Mouse (Mus musculus) G1E (cell line): Measurements from ENCODE around the gene Magoh. TPM values are rescaled to one million over a fixed set of nuclear protein-coding genes. Genes with fewer than 3 reads are reported as not detected.

Experiments
- ATAC-seq: 2 replicates; pipeline ENCODE4 v1.8.0; 2016; ENCODE audit warnings: mild to moderate bottlenecking; ENCODE audit not compliant: insufficient number of reproducible peaks, poor library complexity, low FRiP score, severe bottlenecking; ENCODE audit errors: extremely low read depth
- DNase-seq: peaks from one replicate; pipeline ENCODE4 v3.0.0; 2012; ENCODE audit warnings: low spot score
- H3K27me3 ChIP-seq: 2 replicates; pipeline ENCODE4 v1.6.1; 2012; ENCODE audit warnings: mild to moderate bottlenecking, low read length, inconsistent platforms; ENCODE audit not compliant: insufficient read depth
- H3K36me3 ChIP-seq: replicated peaks from 2 replicates; pipeline ENCODE3; 2012; ENCODE audit warnings: mild to moderate bottlenecking, inconsistent platforms
- H3K4me1 ChIP-seq: 2 replicates; pipeline ENCODE4 v1.6.1; 2012; ENCODE audit warnings: low read depth, low read length, inconsistent platforms, mixed read lengths; ENCODE audit not compliant: insufficient read depth
- H3K4me3 ChIP-seq: 2 replicates; pipeline ENCODE4 v1.5.1; 2012; ENCODE audit warnings: low read depth, mild to moderate bottlenecking, inconsistent platforms, low read length, moderate library complexity, mixed read lengths
- H3K9me3 ChIP-seq: replicated peaks from 2 replicates; pipeline ENCODE4 v1.6.1; 2012; ENCODE audit warnings: inconsistent platforms
- CTCF ChIP-seq: IDR thresholded peaks from 2 replicates; pipeline ENCODE4 v1.5.1; 2012; ENCODE audit warnings: low read depth, low read length, inconsistent platforms, mixed read lengths
- GATA1 ChIP-seq: IDR thresholded peaks from 2 replicates; pipeline ENCODE4 v1.6.1; 2012; ENCODE audit warnings: borderline replicate concordance, low read length, inconsistent platforms, mixed read lengths
- GATA2 ChIP-seq: IDR thresholded peaks from 2 replicates; pipeline ENCODE4 v1.6.1; 2012; ENCODE audit warnings: low read depth, low read length, inconsistent platforms, borderline replicate concordance
- POLR2AphosphoS5 ChIP-seq: IDR thresholded peaks from 2 replicates; pipeline ENCODE4 v1.6.1; 2012; ENCODE audit warnings: low read depth, low read length, inconsistent platforms; ENCODE audit not compliant: insufficient replicate concordance
- TAL1 ChIP-seq: conservative IDR thresholded peaks from 2 replicates; pipeline ENCODE4 v1.6.1; 2012; ENCODE audit warnings: low read depth, low read length, inconsistent platforms, mixed read lengths
- polyA plus RNA-seq: library from polyadenylated mRNA; stranded (reverse); fragments of >175 nt; gene quantifications from 2 replicates; pipeline ENCODE4 v1.2.3, GENCODE M21; 2012
- total RNA-seq, 2 experiments: library from RNA; stranded (forward) in 1 of 2; stranded (reverse) in 1 of 2; fragments of 200-1000 nt in 1 of 2; fragments of >200 nt in 1 of 2; fragmentation: Nextera tagmentation in 1 of 2; gene quantifications; 2 replicates each; pipeline ENCODE4 v1.2.3; 2014 to 2017

Gene Magoh
- total and polyA plus RNA-seq, 3 experiments = 6.4 to 372 (median 149) TPM

- peaks cover 100% of the 10 kb centered on the region for H3K36me3 ChIP-seq
- ATAC-seq (no peak), DNase-seq (no peak)
These were observed 29.9 kb upstream of the Magoh start for GRCm38 (mm10) chr4:107849621-107850020.

GRCm38 (mm10) chr4:107850091-107850490 is 29.5 kb upstream of the Magoh start:
- DNase-seq = no peak
- H3K4me3 ChIP-seq = no peak overlapping the region
- peaks cover 100% of the 10 kb centered on the region for H3K36me3 ChIP-seq
- H3K4me1 ChIP-seq = no peaks in the 10 kb centered on the region
- TF ChIP-seq GATA2 (no peak), GATA1 (no peak), CTCF (no peak), POLR2AphosphoS5 (no peak)
- no peaks in the 10 kb centered on the region for H3K9me3 ChIP-seq
- ATAC-seq = no peak
- H3K27me3 ChIP-seq = no peaks in the 10 kb centered on the region

More at GRCm38 (mm10) chr4:107849621-107850020, 29.9 kb upstream of the Magoh start:
- TF ChIP-seq TAL1 = no peak
- TF ChIP-seq CTCF = no peak
- no peak for TF ChIP-seq POLR2AphosphoS5
- no peak for TF ChIP-seq GATA1
- TF ChIP-seq GATA2 = no peak
- H3K4me1 ChIP-seq = no peaks in the 10 kb centered on the region
- no peaks in the 10 kb centered on the region for H3K27me3 ChIP-seq
- no peaks in the 10 kb centered on the region for H3K9me3 ChIP-seq
- H3K4me3 ChIP-seq = no peak overlapping the region

- Histone ChIP-seq H3K4me3 (no peak overlapping the region), H3K27me3 (no peaks in the 10 kb centered on the region), H3K4me1 (no peaks in the 10 kb centered on the region), H3K36me3 (peaks cover 100% of the 10 kb centered on the region), H3K9me3 (no peaks in the 10 kb centered on the region)
- no peak for DNase-seq
- TF ChIP-seq GATA2 (no peak), GATA1 (no peak), CTCF (no peak)
- no peak for ATAC-seq
These were observed 26.2 kb upstream of the Magoh start for GRCm38 (mm10) chr4:107853333-107853732.

GRCm38 (mm10) chr4:107853836-107854235 is 25.7 kb upstream of the Magoh start:
- Histone ChIP-seq H3K4me1 (no peaks in the 10 kb centered on the region), H3K27me3 (no peaks in the 10 kb centered on the region), H3K4me3 (no peak overlapping the region), H3K9me3 (no peaks in the 10 kb centered on the region), H3K36me3 (peaks cover 100% of the 10 kb centered on the region)
- ATAC-seq = no peak
- no peak for DNase-seq
- TF ChIP-seq GATA1 (no peak), CTCF (no peak), GATA2 (no peak), POLR2AphosphoS5 (no peak), TAL1 (no peak)

DNA sequence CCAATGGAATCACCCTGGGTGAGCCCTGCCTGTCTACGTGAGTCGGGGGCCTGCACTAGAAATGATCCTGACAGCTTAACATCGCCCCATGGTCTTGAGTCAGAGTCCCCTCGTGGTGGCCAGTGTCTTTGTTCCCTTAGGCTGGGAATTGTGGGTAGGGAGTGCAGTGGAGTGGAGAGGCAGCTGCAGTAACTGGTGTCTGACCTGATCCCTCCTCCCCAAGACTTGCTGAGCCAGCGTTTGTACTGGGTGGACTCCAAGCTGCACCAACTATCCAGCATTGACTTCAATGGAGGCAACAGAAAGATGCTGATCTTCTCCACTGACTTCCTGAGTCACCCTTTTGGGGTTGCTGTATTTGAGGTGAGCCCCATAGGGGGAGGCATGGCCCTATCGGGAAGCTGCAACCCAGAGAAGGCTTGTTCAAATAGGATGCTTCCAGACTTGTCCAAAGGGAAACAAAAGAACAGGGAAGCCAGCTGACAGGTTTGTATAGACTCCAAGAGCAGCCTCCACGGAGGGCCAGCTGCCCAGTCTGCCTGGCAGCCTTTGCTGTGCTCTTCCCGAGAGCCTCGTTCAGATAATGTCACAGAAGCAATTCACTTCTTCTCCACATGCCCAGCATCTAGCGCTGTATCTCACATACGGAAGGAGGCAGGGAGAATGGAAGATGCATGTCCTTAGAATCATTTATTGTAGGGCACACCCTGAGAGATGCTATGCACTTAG is 22.4 kb upstream of the Magoh start:
- TF ChIP-seq GATA1 (no peak), POLR2AphosphoS5 (no peak), GATA2 (no peak), TAL1 (no peak), CTCF (no peak)
- Histone ChIP-seq H3K4me3 (no peak overlapping the region), H3K4me1 (no peaks in the 10 kb centered on the region), H3K27me3 (no peaks in the 10 kb centered on the region), H3K9me3 (no peaks in the 10 kb centered on the region), H3K36me3 (peaks cover 99% of the 10 kb centered on the region)
- DNase-seq = no peak
- no peak for ATAC-seq

DNA sequence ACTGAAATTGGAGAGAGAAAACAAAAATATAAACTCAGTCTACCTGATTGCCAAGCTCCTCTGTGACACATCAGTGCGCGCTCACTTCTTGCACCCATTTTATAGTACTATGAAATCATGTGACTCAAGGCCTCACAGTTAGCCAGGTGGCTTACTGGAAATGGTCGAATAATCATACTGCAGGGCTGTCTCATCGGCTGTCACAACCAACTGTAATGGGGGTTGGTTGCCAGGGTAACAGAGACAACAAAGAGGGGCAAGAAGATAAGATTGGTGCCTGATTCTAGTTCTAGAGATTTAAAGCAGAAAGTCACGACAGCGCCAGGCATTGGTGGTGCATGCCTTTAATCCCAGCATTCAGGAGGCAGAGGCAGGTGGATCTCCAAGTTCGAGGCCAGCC is 20.6 kb upstream of the Magoh start:
- ATAC-seq (no peak), DNase-seq (no peak)
- TF ChIP-seq POLR2AphosphoS5 = no peak
- no peak for TF ChIP-seq GATA1
- no peak for TF ChIP-seq GATA2
- no peak for TF ChIP-seq TAL1
- no peak for TF ChIP-seq CTCF
- H3K9me3 ChIP-seq = no peaks in the 10 kb centered on the region
- peaks cover 97% of the 10 kb centered on the region for H3K36me3 ChIP-seq
- H3K4me3 ChIP-seq = no peak overlapping the region
- H3K27me3 ChIP-seq = no peaks in the 10 kb centered on the region
- H3K4me1 ChIP-seq = no peaks in the 10 kb centered on the region

DNA sequence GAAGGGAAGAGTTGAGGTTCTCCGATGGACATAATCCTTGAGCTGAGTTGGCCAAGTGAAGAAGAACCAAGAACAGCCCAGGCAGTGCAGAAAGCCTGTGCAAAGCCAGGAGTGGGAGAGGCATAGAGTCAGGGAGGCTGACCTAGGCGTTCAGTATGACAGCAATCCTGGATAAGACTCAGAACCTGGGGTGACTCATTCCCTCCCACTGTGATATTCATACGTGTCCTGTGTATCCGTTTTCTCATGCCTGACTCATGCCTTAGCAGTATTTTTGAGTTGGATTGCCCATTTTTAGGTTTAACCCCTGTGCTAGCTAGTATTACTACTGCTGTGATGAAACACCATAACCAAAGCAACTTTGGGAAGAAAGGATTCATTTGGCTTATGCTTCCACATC is 14.7 kb upstream of the Magoh start:
- H3K36me3 ChIP-seq = peaks cover 84% of the 10 kb centered on the region
- no peaks in the 10 kb centered on the region for H3K4me1 ChIP-seq
- no peaks in the 10 kb centered on the region for H3K9me3 ChIP-seq
- ATAC-seq (no peak), DNase-seq (no peak)
- no peaks in the 10 kb centered on the region for H3K27me3 ChIP-seq
- TF ChIP-seq POLR2AphosphoS5 (no peak), GATA2 (no peak), GATA1 (no peak), TAL1 (no peak), CTCF (no peak)
- no peak overlapping the region for H3K4me3 ChIP-seq
